Mouse (Mus musculus) adrenal gland, adult 18-20 months (tissue): ENCODE results near the gene Fat3. TPM values are rescaled to one million over a fixed set of nuclear protein-coding genes. Genes with fewer than 3 reads are reported as not detected.
A peak's percentile ranks its signal among the peaks of the same experiment; 100 is the strongest.

ENCODE experiments used
- DNase-seq, 2 experiments: peaks; one replicate each; pipeline ENCODE4 v3.0.0; 2021 to 2022; ENCODE audit warnings: low spot score in 2 of 2
- total RNA-seq, 2 experiments: library from RNA; stranded (reverse); gene quantifications; 1 replicate in 1 of 2; 2 replicates in 1 of 2; pipeline ENCODE4 v1.2.3; 2021

Fat3 gene
- total RNA-seq, 2 experiments from 2014 or later = 1.9 to 2.1 TPM

DNA sequence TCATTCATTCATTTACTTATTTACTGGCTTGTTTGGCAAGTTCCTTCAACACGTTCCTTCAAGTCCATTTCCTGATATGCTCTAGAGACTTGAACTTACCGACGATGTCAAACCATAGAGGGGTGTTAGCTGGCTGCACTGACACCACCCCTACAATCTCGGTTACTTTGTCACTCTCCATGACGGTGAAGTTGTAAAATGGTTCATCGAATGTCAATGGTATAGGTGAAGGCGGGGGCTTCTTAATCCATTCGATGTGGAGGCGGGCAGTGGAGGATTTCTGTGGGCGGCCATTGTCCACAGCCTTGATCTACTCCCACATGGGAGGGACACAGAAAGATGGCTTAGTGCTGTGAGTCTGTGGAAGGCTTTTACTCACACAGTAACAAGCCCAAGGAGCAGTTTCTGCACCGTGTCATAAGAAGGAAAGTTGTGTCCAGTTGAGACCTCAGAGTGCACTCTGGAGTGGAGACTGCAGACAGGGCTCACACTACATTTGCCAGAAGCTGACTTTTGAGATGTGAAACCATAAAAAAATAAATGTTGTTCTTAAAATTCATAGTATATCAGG lies 471.3 kb downstream of the Fat3 start:
- no peak for DNase-seq

DNA sequence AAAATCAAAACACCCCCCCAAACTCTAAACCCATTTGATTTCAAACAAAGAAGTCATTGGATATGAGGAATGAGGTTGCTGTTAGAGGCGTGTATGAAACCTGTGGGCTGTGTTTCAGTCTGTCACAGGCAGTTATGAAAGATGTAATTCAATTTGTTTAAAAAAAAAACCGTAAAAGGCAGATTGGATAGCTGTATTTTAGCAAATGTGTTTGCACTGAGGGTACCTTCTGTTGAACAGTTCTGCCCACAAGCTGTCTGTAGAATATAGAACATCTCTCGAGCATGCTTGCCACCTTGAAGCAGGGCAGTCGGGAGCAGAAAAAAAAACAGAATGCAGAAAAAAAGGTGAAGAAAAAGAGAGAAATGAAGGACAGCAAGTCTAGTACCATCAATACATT lies 472.0 kb downstream of the Fat3 start:
- DNase-seq = no peak

DNA sequence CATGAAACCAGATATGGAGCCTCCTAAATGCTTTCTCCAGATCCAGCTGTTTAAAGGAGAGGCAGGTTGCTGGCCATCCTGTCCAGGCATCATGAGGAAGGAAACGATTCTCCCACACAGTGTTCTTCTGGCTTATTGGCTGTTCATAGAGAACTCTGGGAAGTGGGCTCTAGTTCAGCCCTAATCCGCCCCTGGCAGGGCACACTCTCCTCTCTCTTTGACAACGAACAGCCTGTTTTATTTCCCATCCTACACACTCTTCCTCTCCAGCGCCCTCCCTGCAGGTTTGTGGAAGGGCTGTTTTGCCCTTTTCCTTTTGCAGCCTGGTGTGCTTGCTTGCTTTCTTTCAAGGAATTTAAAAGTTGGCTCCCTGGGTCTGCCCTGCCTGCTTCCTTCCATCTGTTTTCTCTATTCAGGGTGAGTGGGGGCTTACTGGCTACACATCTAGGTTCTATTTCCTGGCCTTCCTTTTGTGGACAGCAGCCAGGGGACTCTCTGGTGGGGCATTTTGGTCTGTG lies 472.6 kb downstream of the Fat3 start:
- no peak for DNase-seq

DNA sequence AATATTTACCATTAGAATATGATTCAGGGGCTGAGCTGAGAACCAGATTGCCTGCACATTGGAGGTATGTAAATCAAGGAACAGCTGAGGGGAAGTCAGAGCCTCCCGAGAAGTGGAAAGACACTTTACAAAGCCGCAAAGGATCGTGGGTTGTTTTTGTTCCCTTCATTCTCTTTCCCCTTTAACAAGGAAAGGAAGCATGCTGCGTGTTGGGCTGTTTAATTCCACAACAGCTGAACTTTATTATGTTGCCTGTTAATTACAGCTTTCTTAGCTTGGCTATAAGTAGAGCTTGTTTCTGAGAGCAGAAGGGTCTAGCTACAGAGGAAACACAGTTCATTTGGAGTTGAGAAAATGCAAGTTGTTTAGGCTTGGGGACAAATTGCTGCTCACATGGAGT lies 475.0 kb downstream of the Fat3 start:
- DNase-seq = no peak

- DNase-seq = no peak
Observed at GRCm38 (mm10) chr9:16024706-16025105, 476.4 kb downstream of the Fat3 start.

GRCm38 (mm10) chr9:16014115-16014514 lies 487.0 kb downstream of the Fat3 start:
- no peak for DNase-seq

- DNase-seq = no peak
Observed at GRCm38 (mm10) chr9:16011382-16011781, 489.7 kb downstream of the Fat3 start.

GRCm38 (mm10) chr9:16007516-16007915 lies 493.6 kb downstream of the Fat3 start:
- DNase-seq = no peak

- DNase-seq = no peak
Observed at GRCm38 (mm10) chr9:16002991-16003390, 498.1 kb downstream of the Fat3 start.

DNA sequence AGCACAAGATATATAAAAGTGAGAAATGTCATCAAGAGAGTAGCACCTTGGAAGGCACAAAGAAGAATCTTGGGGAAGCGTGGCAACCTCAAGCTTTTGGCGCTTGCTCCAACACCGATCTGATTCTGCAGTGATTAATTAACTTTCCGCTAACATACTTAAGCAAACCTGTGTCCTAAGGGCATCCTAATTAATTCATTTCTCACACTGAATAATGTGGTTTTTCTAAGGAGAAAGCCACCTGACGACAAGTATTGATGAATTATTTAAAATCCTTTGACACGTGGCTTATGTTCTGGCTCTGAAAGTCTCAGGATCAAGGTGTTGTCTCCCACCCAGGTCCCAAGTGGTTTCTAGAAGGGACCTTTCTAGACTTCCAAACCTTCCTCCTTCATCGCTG lies 506.3 kb downstream of the Fat3 start:
- no peak for DNase-seq

DNA sequence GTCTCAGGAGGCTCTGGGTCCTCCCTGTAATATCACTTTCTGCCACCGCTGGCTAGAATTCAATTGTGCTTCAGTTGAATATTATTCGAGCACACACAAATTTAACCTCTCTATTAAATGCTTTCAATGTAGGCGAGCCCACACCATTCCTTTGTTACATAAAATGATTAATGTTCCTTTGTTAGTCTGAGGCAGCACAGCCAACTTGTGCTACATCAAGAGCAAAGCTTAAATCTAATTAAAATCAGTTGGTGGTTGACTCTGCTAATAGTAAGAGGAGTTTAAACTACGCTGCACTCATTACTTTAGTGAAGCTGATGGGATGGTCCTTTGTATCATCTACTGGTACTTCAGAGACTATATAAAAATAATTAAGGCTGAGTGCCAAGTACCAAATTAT lies 506.9 kb downstream of the Fat3 start:
- DNase-seq = no peak

- DNase-seq = no peak
Observed at GRCm38 (mm10) chr9:15992158-15992846, 508.8 kb downstream of the Fat3 start.

DNA sequence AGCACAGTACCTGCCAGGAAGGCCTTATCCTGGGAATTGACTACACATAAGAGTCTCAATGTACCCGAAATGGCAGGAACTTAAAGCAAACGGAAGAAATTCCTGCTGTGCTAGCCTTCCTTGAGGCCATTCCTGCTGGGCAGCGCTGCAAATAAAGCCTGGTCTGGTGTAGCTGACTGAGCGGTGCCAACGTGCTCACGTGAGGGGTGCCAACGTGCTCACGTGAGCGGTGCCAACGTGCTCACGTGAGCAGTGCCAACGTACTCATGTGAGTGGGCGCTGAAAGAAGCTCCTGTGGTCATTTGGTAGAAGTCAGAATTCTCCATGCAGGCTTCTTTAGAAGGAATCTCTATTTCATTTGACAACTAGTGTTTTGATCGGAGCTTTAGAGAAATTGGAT lies 522.8 kb downstream of the Fat3 start:
- no peak for DNase-seq

- no peak for DNase-seq
Observed at GRCm38 (mm10) chr9:15976959-15977663, 524.0 kb downstream of the Fat3 start.

GRCm38 (mm10) chr9:15975999-15976398 lies 525.1 kb downstream of the Fat3 start:
- DNase-seq = no peak

- no peak for DNase-seq
Observed at GRCm38 (mm10) chr9:15972201-15972600, 528.9 kb downstream of the Fat3 start.

DNA sequence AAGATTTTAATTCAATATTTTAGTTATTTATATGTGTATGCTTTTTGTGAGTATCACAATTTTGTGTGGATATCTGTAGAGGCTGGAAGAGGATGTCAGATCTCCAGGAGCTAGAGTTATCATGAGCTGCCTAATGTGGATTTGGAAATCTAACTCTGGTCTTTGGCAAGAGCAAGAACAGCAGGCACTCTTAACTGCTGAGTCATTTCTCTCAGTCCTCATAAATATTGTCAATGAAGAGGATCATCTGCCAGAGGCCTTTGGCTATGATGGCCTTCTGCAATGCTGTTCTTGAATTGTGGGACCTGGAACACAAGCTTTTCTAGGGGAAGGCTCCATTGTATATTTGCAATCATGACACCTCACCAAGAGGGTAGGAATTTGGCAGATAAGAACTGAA lies 529.7 kb downstream of the Fat3 start:
- DNase-seq = no peak

GRCm38 (mm10) chr9:15964198-15964597 lies 536.9 kb downstream of the Fat3 start:
- DNase-seq = peak in 1 of 2 experiments; percentile 26

- no peak for DNase-seq
Observed at GRCm38 (mm10) chr9:15962886-15963285, 538.2 kb downstream of the Fat3 start.

- DNase-seq = no peak
Observed at GRCm38 (mm10) chr9:15958224-15958787, 542.8 kb downstream of the Fat3 start.

GRCm38 (mm10) chr9:15957816-15958215 lies 543.3 kb downstream of the Fat3 start:
- DNase-seq = no peak
